Mouse (Mus musculus): ENCODE results near the gene Rtn1. TPM values are rescaled to one million over a fixed set of nuclear protein-coding genes. Genes with fewer than 3 reads are reported as not detected.

The Rtn1 gene
- polyA plus RNA-seq, 1 experiment from 2014 or later: 2.9 TPM

DNA sequence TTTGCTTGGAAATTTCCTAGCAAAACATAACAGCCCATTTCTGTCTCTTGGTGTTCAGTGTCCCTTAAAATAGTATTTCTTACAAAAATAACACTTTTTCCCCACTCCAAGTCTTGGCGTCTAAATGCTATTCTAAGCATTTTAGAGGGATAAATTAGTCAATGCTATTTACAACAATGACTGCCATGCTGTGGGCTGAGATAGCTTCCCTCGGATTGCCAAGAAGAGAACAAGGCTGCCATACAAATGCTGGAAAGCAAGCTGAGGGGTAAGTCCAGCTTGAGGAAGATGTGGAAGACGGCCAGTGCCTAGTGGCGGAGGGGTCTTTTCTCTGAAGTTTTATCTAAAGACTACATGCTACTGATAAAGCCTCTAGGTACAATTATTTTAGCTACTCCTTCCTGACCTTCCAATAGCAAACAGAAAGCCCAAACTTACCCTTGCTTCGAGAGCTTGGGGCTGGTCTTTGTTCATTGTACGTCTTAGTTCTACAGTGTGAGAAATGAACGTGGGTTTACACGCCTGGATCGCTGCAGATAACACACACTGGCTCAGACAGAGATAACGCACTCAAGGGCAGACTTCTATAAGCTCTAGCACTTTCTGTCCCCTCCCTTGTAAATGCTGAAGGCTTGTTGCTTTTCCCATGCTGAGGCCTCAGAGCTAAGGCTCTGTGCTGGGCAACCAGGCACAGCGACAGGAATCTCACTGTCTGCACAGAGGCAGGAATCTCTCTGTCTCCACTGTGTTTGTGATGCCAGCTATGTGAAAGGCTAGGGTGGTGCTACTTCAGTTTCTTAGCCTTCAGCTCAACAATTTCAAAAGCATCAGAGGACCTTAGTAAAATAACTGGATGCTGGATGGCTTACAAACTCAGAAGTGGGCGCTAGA lies 145.4 kb downstream of the Rtn1 start:
- H3K36me3 ChIP-seq: no peaks in the 10 kb centered on the region
- DNase-seq (peak; percentile 4), ATAC-seq (ENCODE audit: low read depth) (peak; percentile 68)
- H3K9ac ChIP-seq: no peak overlapping the region
- H3K27me3 ChIP-seq: no peaks in the 10 kb centered on the region
- H3K9me3 ChIP-seq (replicated peaks): no peaks in the 10 kb centered on the region
- no peak overlapping the region for H3K27ac ChIP-seq
- H3K4me1 ChIP-seq (replicated peaks): no peaks in the 10 kb centered on the region
- 38% methylated on average over 12 of the region's 12 CpGs for WGBS (ENCODE audit: insufficient replicate concordance)
- H3K4me3 ChIP-seq (replicated peaks): no peak overlapping the region
- no peak overlapping the region for H3K4me2 ChIP-seq

DNA sequence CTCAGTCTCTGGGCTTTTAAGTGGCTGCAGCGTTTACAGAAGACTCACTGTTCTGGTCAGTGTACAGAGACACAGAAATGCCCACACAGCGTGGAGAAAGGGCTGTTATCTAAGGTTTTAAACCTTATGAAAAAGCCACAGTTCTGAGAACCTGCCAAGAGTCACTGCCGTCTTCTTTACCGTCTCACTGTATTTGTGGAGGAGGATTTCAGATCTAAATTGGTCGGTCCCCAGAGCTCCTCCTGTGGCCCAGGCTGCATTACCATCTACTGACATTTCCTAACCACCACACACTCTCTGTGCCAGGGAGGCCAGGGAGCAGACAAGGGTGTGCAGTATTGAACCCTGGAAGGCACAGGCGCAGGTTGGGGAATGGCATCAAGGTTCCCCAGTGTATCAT lies 151.9 kb downstream of the Rtn1 start:
- Histone ChIP-seq H3K4me1 (replicated peaks) (no peaks in the 10 kb centered on the region), H3K27me3 (no peaks in the 10 kb centered on the region), H3K4me2 (no peak overlapping the region), H3K36me3 (no peaks in the 10 kb centered on the region), H3K9me3 (replicated peaks) (no peaks in the 10 kb centered on the region), H3K4me3 (replicated peaks) (no peak overlapping the region), H3K27ac (no peak overlapping the region), H3K9ac (no peak overlapping the region)
- WGBS (ENCODE audit: insufficient replicate concordance): 69% methylated on average over 6 of the region's 6 CpGs
- ATAC-seq (ENCODE audit: low read depth) (no peak), DNase-seq (no peak)

DNA sequence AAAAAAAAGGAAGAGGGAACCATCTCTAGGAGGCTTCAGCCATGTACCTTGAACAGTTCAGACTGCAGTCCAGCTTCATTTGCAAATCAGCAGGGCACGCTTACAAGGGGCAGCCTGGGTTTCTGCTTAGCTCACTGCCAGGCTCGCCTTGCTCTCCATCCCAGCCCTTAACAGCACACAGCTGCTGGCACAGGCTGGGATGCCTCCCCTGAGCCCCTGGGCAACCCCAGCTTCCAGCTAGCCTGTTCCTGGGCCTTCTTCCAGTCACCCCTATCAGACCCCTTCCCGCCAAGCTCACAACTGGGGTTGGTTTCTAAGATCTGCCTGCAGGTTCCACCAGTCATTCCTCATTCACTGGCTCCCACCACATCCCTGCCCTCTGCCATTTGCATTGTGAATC lies 155.8 kb downstream of the Rtn1 start:
- DNase-seq: no peak
- Histone ChIP-seq H3K4me2 (no peak overlapping the region), H3K4me3 (replicated peaks) (no peak overlapping the region), H3K36me3 (no peaks in the 10 kb centered on the region), H3K27me3 (no peaks in the 10 kb centered on the region), H3K9ac (no peak overlapping the region), H3K9me3 (replicated peaks) (no peaks in the 10 kb centered on the region), H3K4me1 (replicated peaks) (no peaks in the 10 kb centered on the region), H3K27ac (no peak overlapping the region)
- no peak for ATAC-seq (ENCODE audit: low read depth)
- WGBS (ENCODE audit: insufficient replicate concordance): 51% methylated on average over 3 of the region's 3 CpGs

DNA sequence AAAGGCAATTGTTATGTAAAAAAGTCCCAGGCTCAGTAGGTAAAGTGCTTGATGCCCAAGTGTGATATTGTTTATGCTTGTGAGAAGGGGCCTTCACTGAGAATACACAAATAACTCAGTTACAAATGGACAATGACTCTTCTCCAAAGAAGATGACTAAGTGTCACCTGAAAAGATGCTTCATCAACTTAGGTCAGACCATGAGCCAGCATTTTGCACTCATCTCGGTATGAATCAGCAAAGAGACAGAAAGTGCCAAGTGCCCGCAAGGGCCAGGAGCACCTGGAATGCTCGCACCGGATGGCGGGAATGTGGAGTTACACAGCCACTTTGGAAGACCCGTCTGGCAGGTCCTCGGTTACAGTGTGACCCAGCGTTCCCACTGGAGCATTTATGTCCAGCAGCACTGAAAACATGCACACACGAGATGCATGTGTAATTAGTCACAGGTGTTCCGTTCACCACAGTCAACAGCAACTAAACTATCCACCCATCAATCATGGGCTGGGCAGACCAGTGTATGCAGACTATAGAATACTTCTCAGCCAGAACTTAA lies 156.9 kb downstream of the Rtn1 start:
- ATAC-seq (ENCODE audit: low read depth) (no peak), DNase-seq (no peak)
- Histone ChIP-seq H3K27me3 (no peaks in the 10 kb centered on the region), H3K4me2 (no peak overlapping the region), H3K9ac (no peak overlapping the region), H3K27ac (no peak overlapping the region), H3K9me3 (replicated peaks) (no peaks in the 10 kb centered on the region), H3K4me1 (replicated peaks) (no peaks in the 10 kb centered on the region), H3K4me3 (replicated peaks) (no peak overlapping the region), H3K36me3 (no peaks in the 10 kb centered on the region)
- 69% methylated on average over 10 of the region's 10 CpGs for WGBS (ENCODE audit: insufficient replicate concordance)

DNA sequence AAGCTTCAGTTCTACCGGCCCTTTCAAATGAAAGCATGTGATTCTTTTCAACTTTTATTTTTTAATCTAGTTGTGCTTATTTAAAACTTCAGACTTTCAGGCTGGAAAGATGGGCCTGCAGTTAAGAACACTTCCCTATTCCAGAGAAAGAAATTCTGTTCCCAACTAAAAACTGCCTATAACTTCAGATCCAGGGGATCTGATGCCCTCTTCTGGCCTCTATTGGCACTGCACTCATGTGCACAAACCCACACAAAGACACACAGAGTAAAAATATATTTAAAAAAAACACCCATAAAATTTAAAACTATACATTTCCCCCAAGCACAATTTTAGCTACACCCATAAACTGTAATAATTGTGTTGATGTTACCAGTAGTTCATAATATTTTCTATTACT lies 163.9 kb downstream of the Rtn1 start:
- Histone ChIP-seq H3K9ac (no peak overlapping the region), H3K4me2 (no peak overlapping the region), H3K27me3 (no peaks in the 10 kb centered on the region), H3K27ac (no peak overlapping the region), H3K36me3 (no peaks in the 10 kb centered on the region), H3K4me3 (replicated peaks) (no peak overlapping the region), H3K9me3 (replicated peaks) (no peaks in the 10 kb centered on the region), H3K4me1 (replicated peaks) (no peaks in the 10 kb centered on the region)
- ATAC-seq (ENCODE audit: low read depth) (no peak), DNase-seq (no peak)
- WGBS (ENCODE audit: insufficient replicate concordance): 82% methylated on average over 1 of the region's 1 CpGs

DNA sequence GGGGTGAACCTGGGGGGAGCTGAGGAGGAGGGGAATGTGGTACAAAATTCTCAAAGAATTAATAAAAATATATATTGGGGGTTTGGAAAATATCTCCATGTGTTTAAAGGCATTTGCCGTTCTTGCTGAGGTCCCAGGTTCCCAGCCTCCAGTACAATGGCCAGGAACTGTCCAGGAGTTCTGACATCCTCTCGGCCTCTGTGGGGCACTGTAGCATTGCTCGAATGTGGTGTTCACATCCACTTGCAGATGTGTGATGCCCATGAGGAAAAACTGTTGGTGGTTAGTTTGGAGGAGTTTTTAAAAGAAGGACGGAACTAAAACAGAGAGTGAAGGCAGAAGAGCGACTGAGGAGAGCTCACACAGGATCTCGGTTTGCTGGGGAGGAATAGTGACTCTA lies 166.0 kb downstream of the Rtn1 start:
- no peak for DNase-seq
- Histone ChIP-seq H3K4me2 (no peak overlapping the region), H3K27ac (no peak overlapping the region), H3K9me3 (replicated peaks) (no peaks in the 10 kb centered on the region), H3K27me3 (peaks cover 8% of the 10 kb centered on the region), H3K36me3 (no peaks in the 10 kb centered on the region), H3K4me3 (replicated peaks) (no peak overlapping the region), H3K9ac (no peak overlapping the region), H3K4me1 (replicated peaks) (no peaks in the 10 kb centered on the region)
- no peak for ATAC-seq (ENCODE audit: low read depth)
- 55% methylated on average over 6 of the region's 6 CpGs for WGBS (ENCODE audit: insufficient replicate concordance)

DNA sequence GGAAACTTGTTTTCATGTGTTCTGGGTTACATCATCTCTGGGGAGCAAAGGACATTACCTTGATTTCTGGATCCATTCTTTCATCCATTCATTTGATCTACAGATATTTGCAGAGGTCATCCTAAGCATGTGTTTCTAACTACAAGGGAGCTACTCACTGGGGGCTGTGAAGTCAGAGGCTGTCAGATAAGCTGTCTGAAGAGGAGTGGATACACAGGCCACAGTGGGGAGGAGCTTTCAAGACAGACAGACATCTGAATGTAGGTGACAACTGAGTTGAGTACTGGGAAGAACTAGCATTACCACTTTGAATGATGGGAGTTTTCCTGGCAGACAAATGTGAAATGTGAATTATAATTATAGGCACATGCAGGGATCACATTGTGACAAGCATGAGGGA lies 168.3 kb downstream of the Rtn1 start:
- H3K27me3 ChIP-seq: peaks cover 31% of the 10 kb centered on the region
- DNase-seq (no peak), ATAC-seq (ENCODE audit: low read depth) (no peak)
- no peak overlapping the region for H3K4me2 ChIP-seq
- H3K4me3 ChIP-seq (replicated peaks): no peak overlapping the region
- H3K36me3 ChIP-seq: no peaks in the 10 kb centered on the region
- no peak overlapping the region for H3K27ac ChIP-seq
- H3K9ac ChIP-seq: no peak overlapping the region
- no peaks in the 10 kb centered on the region for H3K4me1 ChIP-seq (replicated peaks)
- H3K9me3 ChIP-seq (replicated peaks): no peaks in the 10 kb centered on the region

DNA sequence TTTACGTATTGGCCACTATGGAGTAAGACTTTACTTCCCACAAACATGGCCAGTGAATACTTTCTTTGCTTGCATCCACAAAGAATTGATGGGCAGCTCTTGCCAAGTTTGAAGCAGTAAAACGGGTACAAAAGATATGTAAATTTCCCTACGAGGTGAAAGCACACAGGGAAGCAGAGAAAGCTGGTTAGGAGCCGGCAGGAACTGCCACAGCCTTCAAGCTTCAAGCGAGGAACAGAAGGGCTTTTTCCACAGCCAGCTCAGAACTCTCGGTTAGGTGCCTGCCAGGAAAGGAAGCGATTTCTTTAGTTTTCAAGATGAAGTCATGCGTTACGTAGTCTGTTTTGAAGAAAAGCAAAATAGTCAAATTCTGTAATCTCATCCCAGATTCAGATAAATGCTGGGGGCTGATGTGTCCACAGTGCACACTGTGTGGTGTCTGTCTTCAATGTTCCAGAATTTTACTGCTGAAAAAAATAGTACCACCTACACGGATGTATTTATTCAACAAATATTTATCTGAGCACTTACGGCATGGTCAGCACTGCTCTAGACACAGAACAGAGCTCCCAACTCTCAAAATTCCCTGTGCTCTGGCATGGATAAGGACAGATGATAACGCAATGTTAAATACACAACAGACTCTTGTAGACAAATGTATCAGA lies 169.5 kb downstream of the Rtn1 start:
- 52% methylated on average over 12 of the region's 12 CpGs for WGBS (ENCODE audit: insufficient replicate concordance)
- DNase-seq (no peak), ATAC-seq (ENCODE audit: low read depth) (no peak)
- Histone ChIP-seq H3K27ac (no peak overlapping the region), H3K4me3 (replicated peaks) (no peak overlapping the region), H3K9me3 (replicated peaks) (no peaks in the 10 kb centered on the region), H3K36me3 (no peaks in the 10 kb centered on the region), H3K4me1 (replicated peaks) (no peaks in the 10 kb centered on the region), H3K4me2 (no peak overlapping the region), H3K27me3 (peaks cover 36% of the 10 kb centered on the region), H3K9ac (no peak overlapping the region)

DNA sequence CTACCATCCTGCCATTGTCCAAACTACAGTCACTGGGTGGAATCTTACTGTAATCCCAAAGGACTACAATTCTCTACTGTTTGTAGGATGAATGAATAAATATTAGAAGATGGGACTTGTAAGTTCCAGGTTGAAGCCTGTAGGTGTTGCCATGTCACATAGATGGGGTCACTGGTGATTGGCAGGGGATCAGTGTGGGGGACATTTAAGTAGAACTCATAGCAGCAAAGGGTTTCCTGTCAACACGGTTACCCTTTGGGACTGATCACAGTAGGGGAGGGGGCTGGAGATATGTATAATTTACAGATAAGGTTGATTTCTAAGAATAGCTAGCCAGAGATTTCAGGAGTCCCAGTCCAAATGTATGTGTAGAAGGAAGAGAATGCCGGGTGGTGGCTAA lies 171.6 kb downstream of the Rtn1 start:
- Histone ChIP-seq H3K4me1 (replicated peaks) (no peaks in the 10 kb centered on the region), H3K4me3 (replicated peaks) (no peak overlapping the region), H3K27ac (no peak overlapping the region), H3K27me3 (peaks cover 36% of the 10 kb centered on the region), H3K4me2 (no peak overlapping the region), H3K36me3 (no peaks in the 10 kb centered on the region), H3K9me3 (replicated peaks) (no peaks in the 10 kb centered on the region), H3K9ac (no peak overlapping the region)
- no peak for ATAC-seq (ENCODE audit: low read depth)
- 38% methylated on average over 2 of the region's 2 CpGs for WGBS (ENCODE audit: insufficient replicate concordance)
- no peak for DNase-seq

DNA sequence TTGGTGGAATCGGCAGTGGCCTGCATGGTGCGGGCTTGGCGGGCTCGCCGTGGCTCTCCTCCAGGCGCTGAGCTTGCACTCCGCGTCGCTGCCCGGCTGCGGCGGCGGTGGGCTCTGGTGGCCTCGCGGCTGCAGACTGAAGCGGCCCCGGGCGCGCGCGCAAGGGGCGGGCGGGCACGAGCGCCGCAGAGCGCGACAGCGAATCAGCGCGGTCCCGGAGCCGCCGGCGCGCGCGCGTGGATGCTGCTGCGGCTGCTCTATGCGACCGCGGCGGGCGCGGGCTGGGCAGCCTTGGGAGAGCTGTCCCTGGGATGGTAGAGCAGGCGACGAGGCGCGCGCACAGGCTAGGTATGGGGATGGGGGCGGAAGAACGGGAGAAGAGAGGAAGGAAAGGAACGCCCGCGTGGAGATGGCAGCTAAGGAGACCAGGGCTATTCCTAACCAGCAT lies 172.3 kb downstream of the Rtn1 start:
- peaks cover 36% of the 10 kb centered on the region for H3K27me3 ChIP-seq
- H3K36me3 ChIP-seq: no peaks in the 10 kb centered on the region
- no peak overlapping the region for H3K9ac ChIP-seq
- DNase-seq (no peak), ATAC-seq (ENCODE audit: low read depth) (0 out of 2 replicates have a peak, but pooled peaks have one; percentile 29)
- H3K27ac ChIP-seq: no peak overlapping the region
- WGBS (ENCODE audit: insufficient replicate concordance): under 1% methylated on average over 56 of the region's 56 CpGs
- H3K4me1 ChIP-seq (replicated peaks): no peaks in the 10 kb centered on the region
- peak overlapping the region; percentile 43 for H3K4me3 ChIP-seq (replicated peaks)
- peak overlapping the region; percentile 62 for H3K4me2 ChIP-seq
- no peaks in the 10 kb centered on the region for H3K9me3 ChIP-seq (replicated peaks)

DNA sequence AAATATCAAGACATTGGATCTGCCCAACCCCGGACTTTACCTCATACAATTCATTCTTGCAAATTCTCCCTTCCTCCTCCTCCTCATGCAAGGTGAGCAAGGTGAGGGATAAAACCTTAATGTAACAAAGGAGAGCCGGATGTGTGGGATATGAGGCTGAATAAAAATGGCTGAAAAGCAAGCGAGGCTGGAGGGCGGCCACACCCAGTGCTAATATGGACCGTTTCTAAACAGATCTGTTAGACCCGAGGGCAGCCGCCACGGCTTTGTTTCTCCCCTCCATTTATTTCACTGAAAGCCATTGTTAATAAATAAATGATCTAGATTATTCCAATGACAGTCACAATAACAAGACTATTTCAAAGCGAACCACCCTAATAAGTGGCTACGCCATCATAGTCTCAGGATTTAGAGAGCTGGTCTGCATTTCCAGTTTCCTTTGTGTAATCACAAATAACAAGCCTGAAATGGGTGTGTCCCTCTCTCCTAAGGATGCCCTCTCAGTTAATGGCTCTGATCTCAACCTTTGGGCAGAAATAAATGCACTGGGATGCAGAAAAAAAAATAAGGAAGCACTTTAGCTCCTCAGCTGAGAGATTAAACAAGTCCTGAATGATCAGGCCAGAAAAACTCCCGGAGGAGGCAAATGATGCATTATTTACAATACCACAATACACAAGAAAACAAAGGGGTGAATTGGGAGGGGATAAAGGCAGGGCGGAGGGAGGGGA lies 173.1 kb downstream of the Rtn1 start:
- Histone ChIP-seq H3K9ac (no peak overlapping the region), H3K4me3 (replicated peaks) (peak overlapping the region; percentile 43; the same call in 1 of the 2 replicates), H3K27me3 (peaks cover 36% of the 10 kb centered on the region), H3K4me1 (replicated peaks) (no peaks in the 10 kb centered on the region), H3K9me3 (replicated peaks) (no peaks in the 10 kb centered on the region), H3K4me2 (peak overlapping the region; percentile 62), H3K36me3 (no peaks in the 10 kb centered on the region), H3K27ac (no peak overlapping the region)
- no peak for DNase-seq
- ATAC-seq (ENCODE audit: low read depth): no peak
- WGBS (ENCODE audit: insufficient replicate concordance): 53% methylated on average over 12 of the region's 12 CpGs

Data from liver, embryonic 13.5 days (tissue).